Mouse (Mus musculus) thymus, adult 2 months (tissue): ENCODE results near the gene Ubxn7. TPM values are rescaled to one million over a fixed set of nuclear protein-coding genes. Genes with fewer than 3 reads are reported as not detected.

Source experiments
- DNase-seq: peaks from one replicate; pipeline ENCODE4 v3.0.0; 2021
- H3K27ac ChIP-seq: fragments of 200-500 bp; 2 replicates; pipeline ENCODE4 v1.5.1; 2012; ENCODE audit warnings: low read length, control low read depth; ENCODE audit not compliant: control insufficient read depth, insufficient read depth
- H3K27me3 ChIP-seq: fragments of 200-500 bp; 2 replicates; pipeline ENCODE4 v1.6.1; 2012; ENCODE audit warnings: mild to moderate bottlenecking, low read length, moderate library complexity, mixed read lengths; ENCODE audit not compliant: control insufficient read depth, insufficient read depth
- H3K36me3 ChIP-seq: fragments of 200-500 bp; 2 replicates; pipeline ENCODE4 v1.6.1; 2012; ENCODE audit warnings: mild to moderate bottlenecking, low read length, moderate library complexity; ENCODE audit not compliant: control insufficient read depth, insufficient read depth
- H3K4me1 ChIP-seq: fragments of 200-500 bp; replicated peaks from 2 replicates; pipeline ENCODE4 v1.6.1; 2012; ENCODE audit warnings: low read length; ENCODE audit not compliant: control insufficient read depth, insufficient read depth
- H3K4me3 ChIP-seq: fragments of 200-500 bp; 2 replicates; pipeline ENCODE4 v1.5.1; 2012; ENCODE audit warnings: mild to moderate bottlenecking, low read length, control low read depth, moderate library complexity; ENCODE audit not compliant: control insufficient read depth, insufficient read depth
- CTCF ChIP-seq: fragments of 200-500 bp; IDR thresholded peaks from 2 replicates; pipeline ENCODE4 v1.5.1; 2012; ENCODE audit warnings: mild to moderate bottlenecking, control low read depth, low read length, moderate library complexity, borderline replicate concordance; ENCODE audit not compliant: control insufficient read depth, poor library complexity, insufficient read depth; ENCODE audit errors: extremely low read depth
- POLR2A ChIP-seq: fragments of 200-500 bp; IDR thresholded peaks from 2 replicates; pipeline ENCODE4 v1.6.1; 2012; ENCODE audit warnings: mild to moderate bottlenecking, low read length, control low read depth, moderate library complexity; ENCODE audit not compliant: control insufficient read depth, poor library complexity, insufficient read depth; ENCODE audit errors: extremely low read depth
- WGBS: fragments of 180-500 bp; shearing (Covaris S2); methylation state at CpG from one replicate; pipeline ENCODE4 v1.1.7; 2018; 5-methylcytosine and 5-hydroxymethylcytosine counted together
- polyA plus RNA-seq: library from polyadenylated mRNA; depleted of rRNA; stranded (reverse); fragments of >200 nt; gene quantifications from 2 replicates; pipeline ENCODE4 v1.2.3, GENCODE M21; 2012

The Ubxn7 gene
- polyA plus RNA-seq, 1 experiment: 50.1 TPM

DNA sequence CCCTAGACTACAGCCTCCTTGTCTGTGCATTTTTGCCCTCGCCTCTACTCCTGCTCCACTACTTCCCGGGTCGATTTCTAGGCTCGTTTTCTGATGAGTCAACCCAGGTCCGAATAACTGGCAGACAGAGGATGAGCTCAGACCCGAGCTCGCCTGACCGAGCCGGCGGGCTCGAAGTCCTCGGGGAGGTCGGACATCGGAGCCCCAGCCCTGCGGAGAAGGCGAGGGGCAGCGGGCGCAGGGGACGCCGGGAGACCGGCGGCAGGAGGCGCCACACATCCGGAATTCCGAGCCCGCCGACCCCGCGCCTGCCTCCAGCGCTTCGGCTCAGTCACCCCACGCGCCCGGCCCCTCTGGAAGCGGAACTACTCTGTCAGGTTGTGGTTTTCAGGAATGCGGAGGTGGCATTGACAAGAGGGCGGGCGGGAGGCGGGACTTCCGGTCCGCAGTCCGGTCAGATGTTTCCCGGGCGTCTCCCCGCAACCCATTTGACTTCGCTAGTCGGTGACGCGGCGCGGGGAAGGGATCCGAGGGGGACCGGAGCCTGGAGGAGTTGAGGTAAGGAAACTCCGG lies 98.5 kb downstream of the Ubxn7 start, which contains the start of gene Pcyt1a:
Pcyt1a (plus strand) TSS at position 448 of the 573 bp plus-strand sequence.
- Histone ChIP-seq H3K4me3 (peak within 1 kb of the TSS; percentile 76), H3K4me1 (peaks cover 17% of the 10 kb centered on the region), H3K36me3 (no peaks in the 10 kb centered on the region), H3K27me3 (no peaks in the 10 kb centered on the region), H3K27ac (peak within 1 kb of the TSS; percentile 10; the same call in 1 of the 2 replicates)
- peak; percentile 78 for DNase-seq
- WGBS: under 1% methylated on average over 54 of the region's 54 CpGs
- 0 out of 2 replicates have a peak, but pooled peaks have one; percentile 57 for TF ChIP-seq CTCF
- TF ChIP-seq POLR2A: peak; percentile 22; the same call in 1 of the 2 replicates

DNA sequence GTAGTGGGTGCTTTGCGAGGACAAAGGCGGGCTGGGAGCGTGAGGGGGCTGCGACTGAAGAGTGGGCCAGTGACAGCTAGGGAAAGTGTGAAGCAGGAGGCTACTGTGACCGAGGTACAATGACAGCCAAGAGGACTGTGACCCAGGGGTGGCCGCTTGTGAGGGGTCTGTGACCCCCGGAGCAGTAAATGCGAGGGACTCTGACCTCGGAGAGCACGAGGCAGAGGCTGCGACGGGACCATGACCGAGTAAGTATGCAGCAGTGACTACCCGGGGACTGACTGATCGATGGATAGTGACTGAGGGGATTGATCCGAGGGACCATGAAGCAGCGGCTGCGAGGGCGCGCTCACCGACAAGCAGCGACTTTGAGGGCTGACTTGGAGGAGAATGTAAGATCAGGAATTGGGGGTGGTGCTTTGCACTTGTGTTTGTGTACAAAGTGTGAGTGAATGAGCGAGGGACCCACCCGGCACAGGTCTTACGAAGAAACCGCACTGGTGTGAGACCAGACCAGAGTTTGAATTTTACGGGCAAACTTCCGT lies 99.1 kb downstream of the Ubxn7 start:
- 2% methylated on average over 28 of the region's 28 CpGs for WGBS
- TF ChIP-seq CTCF (no peak), POLR2A (0 out of 2 replicates have a peak, but pooled peaks have one; percentile 0)
- Histone ChIP-seq H3K27ac (peak overlapping the region; percentile 6; the same call in 1 of the 2 replicates), H3K4me3 (peak overlapping the region; percentile 76), H3K36me3 (no peaks in the 10 kb centered on the region), H3K27me3 (no peaks in the 10 kb centered on the region), H3K4me1 (peaks cover 17% of the 10 kb centered on the region)
- DNase-seq: peak; percentile 33

DNA sequence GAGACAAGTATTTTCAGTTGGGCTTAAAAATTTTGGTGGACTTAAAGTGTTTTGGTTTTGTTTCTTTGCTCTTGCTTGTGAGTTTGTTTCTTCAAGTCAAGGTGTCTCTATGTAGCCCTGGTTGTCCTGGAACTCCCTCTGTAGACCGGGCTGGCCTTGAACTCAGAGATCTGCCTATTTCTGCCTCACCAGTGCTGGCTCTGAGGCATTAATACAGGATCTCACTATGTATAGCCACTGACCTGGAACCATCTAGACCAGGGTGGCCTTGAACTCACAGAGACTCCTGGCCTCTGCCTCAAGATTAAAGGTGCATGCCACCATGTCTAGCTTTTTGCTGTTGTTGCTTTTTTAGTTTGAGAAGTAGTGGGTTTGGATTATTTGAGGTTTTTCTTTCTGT lies 99.9 kb downstream of the Ubxn7 start:
- H3K27me3 ChIP-seq: no peaks in the 10 kb centered on the region
- H3K36me3 ChIP-seq: no peaks in the 10 kb centered on the region
- H3K27ac ChIP-seq: no peak overlapping the region
- DNase-seq: no peak
- TF ChIP-seq POLR2A (no peak), CTCF (no peak)
- H3K4me3 ChIP-seq: no peak overlapping the region
- WGBS: 94% methylated on average over 1 of the region's 1 CpGs
- H3K4me1 ChIP-seq: peaks cover 17% of the 10 kb centered on the region

DNA sequence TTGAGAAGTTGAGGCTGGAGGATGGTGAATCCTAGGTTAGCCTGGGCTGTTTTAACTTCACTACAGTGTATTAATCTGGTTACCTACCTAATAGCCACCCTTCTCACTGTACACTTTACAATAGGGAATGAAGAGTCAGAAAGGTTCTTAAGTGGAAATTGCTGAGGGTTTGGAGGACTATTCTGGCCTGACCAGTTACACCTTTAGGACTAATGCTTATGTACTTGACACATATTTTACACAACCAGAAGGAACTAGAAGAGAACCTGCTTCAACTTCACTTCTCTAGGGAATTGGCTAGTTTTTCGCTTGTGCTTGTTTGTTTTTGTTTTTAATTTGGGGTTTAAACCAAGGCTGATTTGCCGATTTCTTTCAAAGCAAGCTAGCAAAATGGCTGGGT lies 101.1 kb downstream of the Ubxn7 start:
- H3K27me3 ChIP-seq: no peaks in the 10 kb centered on the region
- 79% methylated on average over 2 of the region's 2 CpGs for WGBS
- no peak for TF ChIP-seq POLR2A
- no peak for DNase-seq
- peaks cover 17% of the 10 kb centered on the region for H3K4me1 ChIP-seq
- H3K4me3 ChIP-seq: no peak overlapping the region
- H3K27ac ChIP-seq: no peak overlapping the region
- no peaks in the 10 kb centered on the region; the same call in 1 of the 2 replicates for H3K36me3 ChIP-seq

DNA sequence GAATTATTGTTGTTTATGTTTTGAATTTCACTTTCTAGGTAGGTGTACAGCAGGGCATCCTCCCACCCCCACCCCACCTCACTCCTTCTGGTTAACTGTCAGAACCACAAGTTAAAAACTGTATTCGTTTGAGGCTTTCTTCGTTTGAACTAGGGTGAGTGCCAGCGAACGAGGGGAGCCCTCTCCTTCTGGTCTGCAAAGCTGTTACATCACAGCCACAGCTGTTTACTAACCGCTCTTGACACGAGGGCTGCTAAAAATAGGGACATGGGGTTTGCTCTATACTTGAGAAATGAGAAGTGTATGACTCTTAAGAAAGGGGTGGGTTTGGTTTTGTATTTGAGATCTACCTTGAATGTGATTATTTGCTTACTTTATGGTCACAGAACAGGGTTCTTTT lies 102.0 kb downstream of the Ubxn7 start:
- no peaks in the 10 kb centered on the region for H3K27me3 ChIP-seq
- peaks cover 17% of the 10 kb centered on the region for H3K4me1 ChIP-seq
- no peak for TF ChIP-seq CTCF
- TF ChIP-seq POLR2A: no peak
- WGBS: 2% methylated on average over 6 of the region's 6 CpGs
- no peaks in the 10 kb centered on the region; the same call in 1 of the 2 replicates for H3K36me3 ChIP-seq
- DNase-seq: peak; percentile 72
- H3K27ac ChIP-seq: no peak overlapping the region
- H3K4me3 ChIP-seq: no peak overlapping the region

DNA sequence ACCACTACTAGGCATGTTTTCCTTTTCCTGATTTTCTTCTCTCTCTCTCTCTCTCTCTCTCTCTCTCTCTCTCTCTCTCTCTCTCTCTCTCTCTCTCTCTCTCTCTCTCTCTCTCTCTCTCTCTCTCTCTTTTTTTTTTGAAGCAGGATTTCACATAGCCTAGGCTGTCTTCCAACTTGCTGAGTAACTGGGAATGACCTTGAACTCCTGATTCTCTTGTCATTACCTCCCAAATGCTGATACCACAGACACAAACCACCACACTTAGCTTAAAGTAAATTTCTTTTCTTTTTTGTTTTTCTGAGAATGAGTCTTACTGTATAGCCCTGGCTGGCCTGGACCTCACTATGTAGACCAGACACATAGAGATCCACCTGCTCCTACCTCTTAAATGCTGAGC lies 102.6 kb downstream of the Ubxn7 start:
- Histone ChIP-seq H3K4me1 (peaks cover 16% of the 10 kb centered on the region), H3K4me3 (no peak overlapping the region), H3K36me3 (no peaks in the 10 kb centered on the region; the same call in 1 of the 2 replicates), H3K27ac (peak overlapping the region; percentile 61; the same call in 1 of the 2 replicates), H3K27me3 (no peaks in the 10 kb centered on the region)
- no peak for DNase-seq
- no peak for TF ChIP-seq CTCF
- no peak for TF ChIP-seq POLR2A

DNA sequence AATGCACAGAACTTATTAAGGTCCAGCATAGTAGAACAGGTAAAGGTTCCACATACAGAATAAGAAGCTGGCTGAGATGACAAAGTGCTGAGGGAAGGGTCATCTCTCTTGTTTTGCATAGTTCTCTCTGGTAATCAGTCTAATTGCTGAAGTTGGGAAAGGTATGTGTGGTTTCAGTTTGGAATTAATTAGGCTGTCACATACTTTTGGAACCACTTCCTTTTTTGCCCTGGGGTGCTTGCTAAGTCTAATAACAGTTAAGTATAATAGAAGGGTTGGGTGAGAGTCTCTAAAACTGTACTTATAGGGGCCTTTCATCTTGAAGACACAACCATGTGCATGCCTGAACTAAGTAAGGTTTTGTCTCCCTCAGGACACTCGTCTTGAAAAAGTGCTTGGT lies 104.6 kb downstream of the Ubxn7 start:
- Histone ChIP-seq H3K4me3 (no peak overlapping the region), H3K27ac (no peak overlapping the region), H3K27me3 (no peaks in the 10 kb centered on the region), H3K4me1 (peaks cover 8% of the 10 kb centered on the region), H3K36me3 (no peaks in the 10 kb centered on the region; the same call in 1 of the 2 replicates)
- DNase-seq: no peak
- TF ChIP-seq POLR2A (no peak), CTCF (no peak)
- 77% methylated on average over 1 of the region's 1 CpGs for WGBS
